Mouse (Mus musculus): ENCODE data around the gene Dnajc5. TPM values are rescaled to one million over a fixed set of nuclear protein-coding genes. Genes with fewer than 3 reads are reported as not detected.
A peak's percentile ranks its signal among the peaks of the same experiment; 100 is the strongest.

Dnajc5 gene
- polyA plus RNA-seq, 1 experiment: 55.5 TPM

DNA sequence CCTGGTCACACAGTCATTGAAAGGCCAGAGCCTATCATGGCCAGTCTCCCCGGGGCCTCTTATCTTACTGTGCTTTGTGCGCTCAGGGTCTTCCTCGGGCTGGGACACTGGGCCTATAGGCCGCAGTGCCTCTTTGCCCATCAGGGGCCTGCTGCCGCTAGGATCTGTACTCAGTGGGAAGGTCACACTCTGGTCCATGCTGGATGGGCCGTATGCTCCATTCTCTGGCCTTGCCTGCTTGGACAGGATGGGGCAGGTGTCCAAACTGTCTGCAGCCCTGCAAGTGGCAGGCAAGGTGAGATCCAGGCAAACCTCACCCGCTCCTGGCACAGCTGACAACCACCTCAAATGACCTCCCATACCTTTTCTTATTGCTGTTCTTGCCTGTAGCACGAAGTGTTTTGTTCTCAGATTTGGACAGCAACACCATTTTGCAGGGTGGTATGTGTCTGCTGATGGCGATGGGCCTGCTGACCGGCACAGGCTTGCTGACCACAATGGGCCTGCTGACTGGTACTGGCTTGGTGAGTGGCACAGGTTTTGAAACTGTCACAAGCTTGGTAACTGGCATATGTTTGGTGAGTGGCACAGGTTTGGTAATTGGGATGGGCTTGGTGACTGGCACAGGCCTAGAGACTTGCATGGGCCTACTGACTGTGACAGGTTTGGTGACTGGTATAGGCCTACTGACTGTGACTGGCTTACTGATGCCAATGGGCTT, 68.9 kb downstream of the Dnajc5 start:
- TF ChIP-seq CTCF (conservative IDR thresholded peaks at IDR 0.05; ENCODE audit: insufficient read depth, insufficient read length, low read depth, low read length) (no peak), POLR2A (IDR thresholded peaks at IDR 0.05; ENCODE audit: low read depth, low read length) (no peak)
- no peak overlapping the region for H3K4me3 ChIP-seq (ENCODE audit: insufficient read depth, low read depth, low read length)
- peaks cover 9% of the 10 kb centered on the region; the same call in 1 of the 2 replicates for H3K4me1 ChIP-seq (ENCODE audit: control insufficient read depth, insufficient read depth, low read length)
- WGBS: 91% methylated on average over 10 of the region's 10 CpGs
- H3K36me3 ChIP-seq (ENCODE audit: control insufficient read depth, insufficient read depth, low read length): no peaks in the 10 kb centered on the region
- H3K27me3 ChIP-seq (replicated peaks; ENCODE audit: control insufficient read depth, insufficient read depth, low read length): no peaks in the 10 kb centered on the region
- H3K27ac ChIP-seq (ENCODE audit: insufficient read depth, low read depth, low read length): no peak overlapping the region
- no peak for DNase-seq

DNA sequence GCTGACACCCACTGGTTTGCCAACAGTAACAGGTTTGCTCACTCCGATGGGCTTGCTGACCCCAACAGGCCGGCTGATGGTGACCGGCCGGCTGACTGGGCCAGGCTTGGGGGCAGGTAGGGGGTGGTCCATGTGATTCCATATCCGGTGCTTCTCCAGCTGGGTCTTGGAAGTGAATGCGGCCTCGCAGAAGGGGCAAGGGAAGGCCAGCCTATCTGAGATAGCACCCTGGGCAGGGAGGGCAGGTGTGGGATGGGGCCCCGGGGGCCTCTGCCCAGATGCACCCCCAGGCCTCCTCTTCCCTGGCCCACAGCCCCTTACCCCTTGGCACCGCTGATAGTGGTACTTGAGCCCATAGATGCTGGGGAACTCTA, 69.4 kb downstream of the Dnajc5 start:
- TF ChIP-seq POLR2A (IDR thresholded peaks at IDR 0.05; ENCODE audit: low read depth, low read length) (no peak), CTCF (conservative IDR thresholded peaks at IDR 0.05; ENCODE audit: insufficient read depth, insufficient read length, low read depth, low read length) (no peak)
- Histone ChIP-seq H3K27me3 (replicated peaks; ENCODE audit: control insufficient read depth, insufficient read depth, low read length) (no peaks in the 10 kb centered on the region), H3K4me1 (ENCODE audit: control insufficient read depth, insufficient read depth, low read length) (peaks cover 9% of the 10 kb centered on the region; the same call in 1 of the 2 replicates), H3K27ac (ENCODE audit: insufficient read depth, low read depth, low read length) (no peak overlapping the region), H3K36me3 (ENCODE audit: control insufficient read depth, insufficient read depth, low read length) (no peaks in the 10 kb centered on the region), H3K4me3 (ENCODE audit: insufficient read depth, low read depth, low read length) (no peak overlapping the region)
- WGBS: 94% methylated on average over 9 of the region's 9 CpGs
- no peak for DNase-seq

DNA sequence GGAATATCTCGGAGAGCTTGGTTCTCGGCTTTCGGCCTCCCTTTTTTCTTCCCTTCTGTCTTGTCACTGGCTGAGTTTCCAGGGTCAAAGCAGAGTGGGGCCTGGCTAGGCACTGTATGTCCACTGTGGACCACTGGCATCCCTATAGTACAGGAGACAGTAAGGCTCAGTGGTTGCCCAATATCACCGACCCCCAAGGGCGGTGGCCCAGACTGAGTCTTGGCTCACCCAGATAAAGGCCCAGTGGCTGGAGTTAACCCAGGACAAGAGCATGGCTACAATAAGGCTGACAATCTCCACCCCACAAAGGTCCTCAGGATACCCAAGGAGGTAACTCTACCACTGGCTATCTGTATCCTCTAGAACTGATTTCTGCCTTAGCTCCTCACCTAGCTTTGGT, 70.2 kb downstream of the Dnajc5 start:
- DNase-seq: no peak
- TF ChIP-seq POLR2A (IDR thresholded peaks at IDR 0.05; ENCODE audit: low read depth, low read length) (no peak), CTCF (conservative IDR thresholded peaks at IDR 0.05; ENCODE audit: insufficient read depth, insufficient read length, low read depth, low read length) (no peak)
- WGBS: 95% methylated on average over 5 of the region's 5 CpGs
- H3K4me1 ChIP-seq (ENCODE audit: control insufficient read depth, insufficient read depth, low read length): peaks cover 9% of the 10 kb centered on the region; the same call in 1 of the 2 replicates
- H3K4me3 ChIP-seq (ENCODE audit: insufficient read depth, low read depth, low read length): no peak overlapping the region
- no peak overlapping the region for H3K27ac ChIP-seq (ENCODE audit: insufficient read depth, low read depth, low read length)
- H3K27me3 ChIP-seq (replicated peaks; ENCODE audit: control insufficient read depth, insufficient read depth, low read length): no peaks in the 10 kb centered on the region
- no peaks in the 10 kb centered on the region for H3K36me3 ChIP-seq (ENCODE audit: control insufficient read depth, insufficient read depth, low read length)

DNA sequence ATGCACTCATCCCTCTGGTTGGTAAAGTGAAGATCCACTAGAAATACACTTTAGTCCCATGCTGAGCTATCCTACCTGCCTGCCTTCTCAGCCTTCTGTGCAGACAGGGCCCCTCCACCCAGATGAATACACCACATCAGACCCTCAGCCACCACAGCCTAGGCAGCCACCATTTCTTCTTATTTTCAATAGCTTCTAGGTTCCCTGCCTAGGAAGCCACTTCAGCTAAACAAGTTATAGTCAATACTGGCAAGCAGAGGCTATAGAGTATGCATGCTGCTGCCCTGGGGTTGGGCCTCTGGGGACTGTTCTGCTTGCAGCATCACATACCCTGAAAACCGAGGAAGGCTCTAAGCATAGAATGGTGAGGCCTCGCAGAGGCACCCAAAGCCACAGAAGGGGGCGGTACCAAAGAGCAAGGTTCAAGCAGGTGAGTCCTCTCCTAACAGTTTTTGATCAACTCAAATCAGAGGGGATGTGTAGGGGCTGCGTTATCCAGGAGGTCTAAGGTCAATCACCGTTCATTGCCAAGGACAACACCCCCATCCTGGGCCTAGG, 71.3 kb downstream of the Dnajc5 start, which contains the start of gene Prpf6:
Prpf6 (plus strand) TSS at position 341 of the 558 bp plus-strand sequence.
- 9% methylated on average over 5 of the region's 5 CpGs for WGBS
- no peaks in the 10 kb centered on the region for H3K36me3 ChIP-seq (ENCODE audit: control insufficient read depth, insufficient read depth, low read length)
- H3K4me1 ChIP-seq (ENCODE audit: control insufficient read depth, insufficient read depth, low read length): peaks cover 9% of the 10 kb centered on the region; the same call in 1 of the 2 replicates
- H3K27me3 ChIP-seq (replicated peaks; ENCODE audit: control insufficient read depth, insufficient read depth, low read length): no peaks in the 10 kb centered on the region
- DNase-seq: peak; percentile 41
- peak within 1 kb of the TSS; percentile 80 for H3K27ac ChIP-seq (ENCODE audit: insufficient read depth, low read depth, low read length)
- peak within 1 kb of the TSS; percentile 84 for H3K4me3 ChIP-seq (ENCODE audit: insufficient read depth, low read depth, low read length)
- no peak for TF ChIP-seq CTCF (conservative IDR thresholded peaks at IDR 0.05; ENCODE audit: insufficient read depth, insufficient read length, low read depth, low read length)
- no peak for TF ChIP-seq POLR2A (IDR thresholded peaks at IDR 0.05; ENCODE audit: low read depth, low read length)

DNA sequence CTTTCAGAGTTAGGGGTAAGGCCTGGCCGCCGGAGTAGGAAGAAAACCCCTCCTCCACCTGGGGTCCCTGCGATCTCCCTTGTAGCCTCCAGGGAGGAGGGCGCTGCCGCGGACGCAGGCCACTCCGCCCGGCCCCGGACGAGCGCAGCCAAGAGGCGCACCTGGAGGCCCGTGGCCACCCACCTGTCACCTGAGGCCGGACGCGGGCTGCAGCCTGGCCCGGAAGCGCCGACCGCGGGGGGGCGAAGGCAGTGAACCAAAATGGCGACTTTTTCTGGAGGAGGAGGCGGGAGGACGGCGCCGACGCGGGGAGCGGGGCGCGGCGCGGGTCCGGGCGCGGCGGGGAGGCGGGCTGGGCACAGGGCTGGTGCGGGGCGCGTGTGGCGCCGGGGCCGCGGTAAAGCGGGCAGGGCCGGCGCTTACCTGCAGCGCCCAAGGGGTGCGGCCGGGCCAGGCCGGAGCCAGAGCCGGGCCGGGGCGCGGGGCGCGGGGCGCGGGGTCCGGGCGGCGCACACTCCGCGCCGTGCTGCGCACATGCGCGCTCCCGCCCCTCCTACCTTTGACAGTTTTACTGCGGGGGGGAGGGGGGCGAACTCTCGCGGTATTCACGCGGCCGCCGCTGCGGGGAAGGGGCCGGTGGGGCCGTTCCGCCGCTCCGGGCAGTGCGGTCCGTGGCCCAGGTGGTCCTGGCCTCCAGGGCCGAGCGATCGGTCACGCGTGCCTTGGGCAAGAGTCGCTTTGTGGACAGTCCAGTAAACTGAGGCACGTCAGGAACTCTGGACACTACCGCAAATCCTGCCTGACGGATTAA, 72.2 kb downstream of the Dnajc5 start, which contains the start of gene Zfp512b:
Zfp512b (minus strand) TSS at position 573 of the 811 bp plus-strand sequence.
- peak; percentile 74 for DNase-seq
- H3K27ac ChIP-seq (ENCODE audit: insufficient read depth, low read depth, low read length): peak within 1 kb of the TSS; percentile 80
- H3K4me1 ChIP-seq (ENCODE audit: control insufficient read depth, insufficient read depth, low read length): peaks cover 9% of the 10 kb centered on the region; the same call in 1 of the 2 replicates
- H3K4me3 ChIP-seq (ENCODE audit: insufficient read depth, low read depth, low read length): peak within 1 kb of the TSS; percentile 84
- peak; percentile 21 for TF ChIP-seq POLR2A (IDR thresholded peaks at IDR 0.05; ENCODE audit: low read depth, low read length)
- no peak for TF ChIP-seq CTCF (conservative IDR thresholded peaks at IDR 0.05; ENCODE audit: insufficient read depth, insufficient read length, low read depth, low read length)
- 2% methylated on average over 97 of the region's 97 CpGs for WGBS
- H3K27me3 ChIP-seq (replicated peaks; ENCODE audit: control insufficient read depth, insufficient read depth, low read length): no peaks in the 10 kb centered on the region
- no peaks in the 10 kb centered on the region for H3K36me3 ChIP-seq (ENCODE audit: control insufficient read depth, insufficient read depth, low read length)

DNA sequence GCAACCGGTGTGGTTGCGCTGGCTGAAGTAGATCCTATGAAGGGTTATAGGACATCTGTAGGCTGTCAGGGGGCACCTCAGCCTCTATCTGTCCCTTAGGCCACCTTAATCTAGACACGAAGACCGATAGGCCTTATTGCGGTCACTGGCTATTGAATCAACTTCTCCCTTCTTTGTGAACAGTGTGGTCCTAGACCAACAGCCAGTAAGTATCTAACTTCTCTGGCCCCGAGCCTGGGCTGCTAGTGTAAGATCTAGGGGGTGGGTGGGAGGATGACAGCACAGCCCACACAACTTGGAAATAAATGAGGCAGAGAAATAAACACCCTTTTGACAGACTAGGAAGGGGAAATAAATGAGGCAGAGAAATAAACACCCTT, 72.7 kb downstream of the Dnajc5 start:
- DNase-seq: no peak
- Histone ChIP-seq H3K27ac (ENCODE audit: insufficient read depth, low read depth, low read length) (peak overlapping the region; percentile 80), H3K4me3 (ENCODE audit: insufficient read depth, low read depth, low read length) (peak overlapping the region; percentile 84), H3K36me3 (ENCODE audit: control insufficient read depth, insufficient read depth, low read length) (no peaks in the 10 kb centered on the region), H3K27me3 (replicated peaks; ENCODE audit: control insufficient read depth, insufficient read depth, low read length) (no peaks in the 10 kb centered on the region), H3K4me1 (ENCODE audit: control insufficient read depth, insufficient read depth, low read length) (peaks cover 12% of the 10 kb centered on the region; the same call in 1 of the 2 replicates)
- under 1% methylated on average over 6 of the region's 6 CpGs for WGBS
- TF ChIP-seq POLR2A (IDR thresholded peaks at IDR 0.05; ENCODE audit: low read depth, low read length): no peak
- no peak for TF ChIP-seq CTCF (conservative IDR thresholded peaks at IDR 0.05; ENCODE audit: insufficient read depth, insufficient read length, low read depth, low read length)
